Mouse (Mus musculus): ENCODE data around the gene Col6a6.
A peak's percentile ranks its signal among the peaks of the same experiment; 100 is the strongest.
"Not testable (repeated sequence)": the region's sequence is repeated elsewhere in the genome, so short reads cannot be mapped to it uniquely, and the experiment has no call there.

Col6a6 gene

DNA sequence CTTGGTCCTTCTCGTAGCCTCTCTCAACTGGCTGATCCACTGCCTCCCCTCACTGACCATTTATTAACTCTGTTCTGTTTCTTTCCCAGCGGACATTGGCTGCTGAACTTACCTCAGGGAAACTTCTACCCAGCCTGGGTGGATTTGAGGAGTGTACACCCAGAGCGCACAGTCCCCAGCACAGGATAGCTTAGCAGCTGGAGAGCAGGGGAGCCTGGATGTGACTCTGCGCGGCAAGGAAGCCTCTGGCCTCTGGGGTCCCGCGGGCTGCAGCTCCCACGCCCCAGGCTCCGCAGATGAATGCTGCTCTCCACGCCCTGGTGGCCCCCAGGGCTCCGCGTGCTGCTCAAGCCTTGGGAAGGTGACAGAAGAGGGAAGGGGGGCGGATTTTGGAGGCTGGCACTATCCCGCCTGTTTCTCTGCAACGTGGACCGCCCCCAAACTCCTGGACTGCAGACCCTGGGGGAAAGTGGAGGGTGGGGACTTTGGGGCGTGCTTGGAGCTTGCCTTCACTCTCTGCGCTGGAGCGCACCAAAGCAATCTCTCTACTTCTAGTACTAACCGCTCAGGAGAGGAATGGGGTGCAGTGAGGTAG, at the start of gene Col6a6:
Col6a6 (minus strand) TSS at position 370 of the 595 bp plus-strand sequence.
- no peak for DNase-seq (ENCODE audit: low read depth)

DNA sequence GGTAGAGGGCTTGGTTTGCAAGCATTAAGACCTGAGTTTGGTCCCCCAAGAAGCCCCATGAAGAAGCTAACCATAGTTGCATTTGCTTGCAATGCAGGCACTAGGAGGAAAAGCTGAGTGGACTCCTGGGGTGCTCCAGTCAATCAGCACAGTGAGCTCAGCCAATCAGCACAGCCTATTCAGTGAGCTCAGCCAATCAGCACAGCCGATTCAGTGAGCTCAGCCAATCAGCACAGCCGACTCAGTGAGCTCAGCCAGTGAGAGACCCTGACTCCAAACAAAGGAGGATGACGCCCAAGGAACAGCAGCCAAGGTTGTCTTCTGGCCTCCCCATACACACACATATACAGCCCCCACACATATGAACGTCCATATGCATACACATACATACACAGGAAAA, 48.2 kb upstream of the Col6a6 start:
- DNase-seq (ENCODE audit: low read depth) = no peak

DNA sequence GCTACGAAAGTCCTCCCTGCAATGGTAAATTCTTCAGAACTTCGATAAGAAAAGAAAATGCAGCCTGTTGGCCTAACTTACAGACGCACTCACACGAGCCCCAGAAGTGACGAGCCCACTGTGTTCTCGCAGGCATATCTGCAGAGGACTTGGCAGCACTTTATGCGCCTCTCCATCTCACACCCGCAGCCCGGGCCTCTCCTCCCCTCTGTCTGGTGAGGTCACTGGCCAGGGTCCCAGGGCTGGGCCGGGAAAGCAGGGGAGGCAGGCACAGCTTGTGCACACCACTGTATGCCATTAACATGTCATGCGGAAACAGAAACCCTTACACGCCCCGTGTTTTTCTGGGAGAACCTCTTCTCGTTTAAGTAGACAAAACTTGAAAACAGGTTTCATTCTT, 43.7 kb upstream of the Col6a6 start:
- no peak for DNase-seq (ENCODE audit: low read depth)

DNA sequence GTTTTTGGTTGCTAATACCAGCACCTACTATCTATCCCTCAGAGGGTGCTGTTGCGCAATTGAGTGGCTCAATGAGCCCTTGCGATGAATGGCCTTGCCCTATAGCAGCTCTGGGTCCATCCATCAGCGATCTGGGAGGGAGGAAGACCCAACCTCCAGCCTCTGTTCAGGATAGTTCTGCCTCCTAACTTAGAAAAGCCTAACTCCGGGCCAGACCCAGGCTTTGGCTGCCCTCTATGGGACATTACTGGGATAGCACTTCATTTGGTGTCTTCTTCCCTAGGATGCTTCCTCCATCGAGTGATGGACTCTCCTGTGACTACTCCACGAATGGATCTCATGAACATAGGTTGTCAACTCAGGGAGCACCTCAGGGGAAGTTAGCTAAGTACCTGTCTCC, 29.8 kb upstream of the Col6a6 start:
- peak; percentile 2 for DNase-seq (ENCODE audit: low read depth)

DNA sequence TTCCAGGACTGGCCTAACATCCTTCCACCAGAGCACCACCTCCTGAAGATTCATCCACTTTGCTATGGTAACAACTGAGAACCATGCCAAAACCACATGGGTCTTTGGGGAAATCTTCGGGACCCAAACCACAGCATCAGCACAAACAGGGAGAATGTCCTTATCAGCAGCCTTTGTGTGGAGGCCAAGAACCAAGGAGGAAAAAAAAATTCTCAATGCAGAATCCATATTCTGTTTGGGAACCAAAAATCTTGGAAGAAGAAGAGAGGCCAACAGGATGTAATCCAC, 24.8 kb upstream of the Col6a6 start:
- DNase-seq (ENCODE audit: low read depth) = no peak

DNA sequence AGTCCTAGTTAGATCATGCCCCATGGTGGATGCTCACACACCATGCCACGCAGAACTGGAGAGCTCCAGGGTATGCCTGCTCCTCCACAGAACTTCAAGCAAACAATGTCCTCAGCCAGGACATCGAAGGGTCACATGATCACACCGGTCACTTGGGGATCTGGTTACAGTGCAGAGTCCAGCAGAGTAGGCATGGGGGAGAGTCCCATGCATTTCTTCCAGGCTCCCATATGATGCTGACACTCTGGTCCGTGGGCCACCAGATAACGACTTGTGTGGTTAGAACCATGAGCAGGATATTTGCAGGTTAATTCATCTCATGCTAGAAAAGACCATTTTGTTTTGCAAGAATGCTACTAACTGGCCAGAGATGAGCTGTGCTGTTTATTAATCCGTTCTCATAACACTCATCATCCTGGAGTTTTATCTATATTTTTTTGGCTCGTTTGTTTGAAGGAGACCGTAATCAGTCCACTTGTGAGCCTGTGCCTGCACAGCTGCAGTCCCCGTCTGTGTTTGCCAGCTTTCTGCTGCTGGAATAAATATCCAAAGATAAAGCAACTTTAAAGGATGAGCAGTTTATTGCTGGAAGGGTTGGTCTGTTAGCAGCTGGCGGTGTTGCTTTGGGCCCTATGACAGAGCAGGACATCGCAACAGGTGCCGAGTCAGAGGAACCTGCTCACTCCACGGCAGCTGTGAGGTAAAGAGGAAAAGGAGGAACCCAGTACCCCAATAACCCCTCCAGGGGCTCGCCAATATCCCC, 24.2 kb upstream of the Col6a6 start:
- DNase-seq (ENCODE audit: low read depth) = no peak

DNA sequence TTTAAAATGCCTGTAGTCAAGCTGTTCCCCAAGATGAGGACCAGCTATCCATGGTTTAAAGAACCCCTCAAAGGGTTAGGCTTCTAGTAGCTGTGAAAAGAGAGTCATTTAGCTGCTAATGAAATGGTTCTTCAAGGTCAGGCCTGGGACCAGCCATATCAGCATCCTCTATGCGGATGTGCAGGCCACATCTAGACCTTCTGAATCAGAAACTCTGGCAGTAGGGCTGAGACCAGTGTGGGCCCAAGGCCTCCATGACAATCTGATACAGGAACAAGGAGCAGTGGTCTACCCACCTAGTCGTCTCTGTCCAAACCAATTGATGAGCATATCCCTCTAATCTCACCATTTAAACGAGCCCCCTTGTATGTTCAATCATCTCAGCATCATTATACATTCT, 23.1 kb upstream of the Col6a6 start:
- no peak for DNase-seq (ENCODE audit: low read depth)

DNA sequence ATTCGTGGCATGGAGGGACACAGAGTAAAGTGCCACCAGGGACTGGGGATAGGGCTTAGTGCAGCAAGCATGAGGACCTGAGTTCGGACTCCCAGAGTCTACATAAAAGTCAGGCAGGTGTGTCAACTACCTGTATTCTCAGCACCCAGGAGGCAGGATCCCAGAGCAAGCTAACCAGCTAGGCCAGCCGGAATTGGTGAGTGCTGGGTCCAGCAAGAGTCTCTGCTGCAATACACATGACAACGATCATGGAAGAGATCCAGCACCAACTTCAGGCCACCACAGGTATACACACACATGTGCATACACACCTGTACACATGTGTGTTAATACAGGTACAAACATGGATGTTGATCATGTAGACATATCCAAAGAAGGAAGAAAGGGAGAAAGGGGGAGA, 20.4 kb upstream of the Col6a6 start:
- DNase-seq (ENCODE audit: low read depth) = no peak

DNA sequence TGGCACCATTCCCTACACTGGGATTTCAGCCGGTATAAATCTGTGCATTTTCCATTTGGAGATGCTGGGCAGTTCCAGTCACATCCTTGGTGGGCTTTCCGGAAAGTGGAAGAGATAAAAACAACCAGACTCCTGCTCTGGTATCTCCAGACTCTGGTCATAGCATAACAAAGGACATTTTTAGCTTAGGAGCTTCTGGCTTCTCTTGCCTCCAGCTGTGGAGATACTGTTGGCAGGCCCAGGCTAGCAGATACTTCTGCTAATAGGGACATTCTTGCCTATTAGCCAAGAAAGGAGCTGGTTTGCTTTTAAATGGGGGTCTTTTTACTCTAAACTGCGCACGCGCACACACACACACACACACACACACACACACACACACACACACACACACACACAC, 19.3 kb upstream of the Col6a6 start:
- DNase-seq (ENCODE audit: low read depth) = no peak

DNA sequence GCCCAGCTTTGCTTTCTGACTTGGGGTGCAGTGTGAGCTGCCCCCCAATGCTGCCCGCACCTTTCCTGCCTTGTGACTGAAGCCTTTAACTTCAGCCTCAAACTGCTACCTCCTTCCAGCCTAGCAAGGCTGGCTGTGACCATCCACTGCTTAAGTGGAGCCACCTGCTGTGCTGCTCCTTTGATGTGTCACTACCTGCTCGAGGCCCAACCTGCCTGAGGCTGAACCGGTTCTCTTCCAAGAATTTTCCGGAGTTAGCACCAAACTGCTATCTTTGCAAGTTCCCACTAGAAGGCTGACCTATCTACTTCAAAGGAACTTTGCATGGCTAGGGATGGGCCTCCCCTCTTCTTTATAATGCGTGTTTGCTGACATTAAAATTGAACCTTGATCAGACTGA, 13.4 kb upstream of the Col6a6 start:
- not testable (repeated sequence) for DNase-seq (ENCODE audit: low read depth)

DNA sequence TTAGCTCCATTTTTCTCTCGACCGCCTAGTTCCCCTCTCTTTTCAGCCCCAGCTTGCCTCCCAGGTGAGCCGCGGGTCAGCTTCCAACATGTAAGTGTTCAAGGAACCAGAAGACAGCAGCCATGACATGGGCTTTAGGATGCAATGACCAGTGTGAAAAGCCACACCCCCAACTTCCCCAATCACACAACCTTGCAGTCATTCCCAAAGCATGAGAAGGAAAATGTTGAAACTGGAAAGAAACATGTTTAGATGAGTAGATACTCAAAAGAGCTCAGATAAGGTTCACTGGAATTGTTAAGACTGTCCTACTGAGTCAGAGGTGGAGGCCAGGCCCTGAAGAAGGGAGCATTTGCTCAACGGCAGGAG, 11.2 kb upstream of the Col6a6 start:
- no peak for DNase-seq (ENCODE audit: low read depth)

DNA sequence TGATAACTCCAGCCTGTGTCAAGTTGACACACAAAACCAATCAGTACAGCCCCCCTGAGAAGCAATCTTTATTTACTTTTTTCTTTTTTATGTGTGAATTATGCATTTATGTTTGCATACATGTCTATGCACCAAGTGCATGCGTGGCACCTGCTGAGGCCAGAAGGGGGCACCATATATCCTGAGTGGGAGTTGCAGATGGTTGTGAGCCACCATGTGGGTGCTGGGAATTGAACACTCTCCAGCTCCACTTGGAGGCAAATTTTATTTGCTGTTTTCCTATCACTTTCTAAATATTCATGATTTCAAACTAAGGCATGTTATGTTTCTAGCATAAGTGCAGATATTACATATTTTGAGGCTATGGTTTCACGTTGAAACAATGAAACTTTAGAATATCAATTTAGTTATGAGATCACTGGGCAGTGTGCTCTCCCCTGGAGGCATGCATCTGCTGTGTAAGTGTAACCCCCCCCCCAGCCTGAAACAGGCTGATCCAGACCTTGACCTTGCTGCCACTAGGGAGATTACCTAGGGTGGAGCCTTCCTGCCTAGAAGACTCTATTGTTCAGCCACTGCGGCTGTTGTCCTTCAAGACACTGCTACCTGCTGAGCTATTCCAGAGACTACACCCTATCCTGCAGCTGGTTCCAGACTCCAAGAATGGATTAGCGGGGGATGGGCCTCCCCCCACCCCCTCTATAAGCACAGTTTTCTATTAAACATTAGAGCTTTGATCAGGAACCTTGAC, 10.6 kb upstream of the Col6a6 start:
- no peak for DNase-seq (ENCODE audit: low read depth)

DNA sequence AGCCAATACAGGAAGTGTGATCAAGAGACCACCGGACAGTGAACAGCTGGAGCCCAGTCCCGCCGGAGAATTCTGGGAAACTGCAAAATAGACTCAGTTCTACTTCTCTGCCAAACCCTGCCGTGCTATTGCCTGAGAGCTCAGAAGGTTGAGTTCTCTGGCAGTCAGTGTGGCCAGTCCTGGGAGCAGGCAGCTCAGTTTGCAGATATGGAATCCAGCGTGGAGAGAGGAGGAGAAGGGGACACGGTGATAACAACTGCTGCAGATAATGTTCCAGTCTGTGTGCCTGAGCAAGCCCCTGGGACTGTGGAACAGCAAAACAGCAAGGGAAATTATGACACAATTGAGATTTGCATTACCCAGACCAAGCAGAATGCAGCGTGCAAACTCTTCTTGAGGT, 7.6 kb upstream of the Col6a6 start:
- no peak for DNase-seq (ENCODE audit: low read depth)

DNA sequence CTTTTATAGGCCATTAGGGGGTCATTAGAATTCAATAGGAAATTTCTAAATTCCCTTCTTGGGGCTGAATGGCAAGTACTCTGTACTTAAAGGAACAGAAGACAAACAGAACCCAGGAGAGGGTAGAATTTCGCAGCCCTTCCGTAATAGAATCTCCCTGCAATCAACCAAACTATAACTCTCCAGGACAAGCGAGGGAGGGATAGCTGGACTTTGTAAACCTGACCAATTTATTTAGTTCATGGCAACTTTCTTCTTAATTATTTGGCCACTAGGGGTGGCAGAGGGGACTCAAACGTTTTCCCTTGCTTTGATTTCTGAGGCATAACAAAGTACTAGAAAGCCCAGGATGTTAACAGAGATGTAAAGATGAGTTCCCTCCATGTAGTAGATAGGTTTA, 6.8 kb upstream of the Col6a6 start:
- no peak for DNase-seq (ENCODE audit: low read depth)

DNA sequence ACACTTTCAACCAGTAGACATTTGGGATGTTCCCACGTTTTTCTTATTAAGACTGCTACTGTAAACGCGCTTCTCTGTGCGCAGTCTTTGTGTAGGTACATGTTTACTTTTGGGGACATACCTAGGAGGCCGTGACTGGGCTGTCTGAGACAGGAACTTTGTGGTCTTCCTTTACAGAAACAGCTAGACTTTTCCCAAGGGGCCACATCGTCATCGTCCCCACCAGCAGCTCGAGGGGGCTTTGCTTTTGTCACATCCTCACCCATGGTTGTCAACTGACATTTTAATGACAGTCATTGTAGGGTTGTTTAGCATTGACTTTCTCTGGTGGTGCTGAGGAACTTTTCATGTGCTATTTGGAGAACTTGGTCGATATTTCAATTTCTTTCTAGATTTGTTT, 3.3 kb upstream of the Col6a6 start:
- DNase-seq (ENCODE audit: low read depth) = no peak

DNA sequence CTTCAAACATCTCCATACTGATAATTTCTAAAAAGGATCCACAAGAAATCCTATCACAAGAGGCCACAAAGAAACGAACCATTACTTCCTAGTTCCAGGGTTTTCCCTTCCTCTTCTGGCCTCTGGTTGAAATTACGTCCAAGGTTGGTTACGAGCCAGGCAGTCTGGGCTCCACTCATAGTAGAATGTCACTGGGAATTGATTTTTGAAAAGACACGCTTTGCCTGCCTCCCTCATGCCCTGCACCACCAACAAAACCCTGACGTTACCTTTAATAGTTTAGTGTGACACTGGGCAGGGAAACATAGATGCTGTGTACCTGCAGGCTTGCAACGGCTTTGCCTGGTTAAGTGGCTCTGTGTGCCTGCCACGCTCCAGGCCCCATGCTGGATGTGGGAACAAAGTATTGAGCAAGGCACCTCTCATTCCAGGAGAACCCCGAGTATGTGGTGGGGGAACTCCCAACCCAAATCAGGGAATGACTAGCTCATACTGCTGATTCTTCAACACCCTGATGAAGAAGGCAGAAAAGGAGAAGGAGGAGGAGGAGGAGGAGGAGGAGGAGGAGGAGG, 798 bp downstream of the Col6a6 start:
- DNase-seq (ENCODE audit: low read depth) = no peak

DNA sequence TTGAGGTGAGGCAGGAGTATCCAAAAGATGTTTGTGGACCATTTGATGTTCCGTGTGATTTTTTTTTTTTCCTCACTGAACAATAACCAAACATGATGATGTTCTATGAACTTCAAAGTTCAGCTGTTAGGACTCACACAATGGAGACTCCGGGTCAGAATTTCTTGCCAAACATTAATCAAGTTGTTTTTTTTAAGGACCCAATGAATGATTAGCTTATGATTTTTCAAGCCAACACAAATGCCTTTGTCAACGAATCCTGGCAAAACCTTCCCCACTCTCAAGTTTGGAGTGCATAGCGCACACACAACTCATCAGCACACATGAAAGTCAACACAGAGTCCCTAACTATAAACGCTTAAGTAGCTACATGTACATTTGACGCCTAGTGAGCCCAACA, 7.2 kb downstream of the Col6a6 start:
- no peak for DNase-seq (ENCODE audit: low read depth)

DNA sequence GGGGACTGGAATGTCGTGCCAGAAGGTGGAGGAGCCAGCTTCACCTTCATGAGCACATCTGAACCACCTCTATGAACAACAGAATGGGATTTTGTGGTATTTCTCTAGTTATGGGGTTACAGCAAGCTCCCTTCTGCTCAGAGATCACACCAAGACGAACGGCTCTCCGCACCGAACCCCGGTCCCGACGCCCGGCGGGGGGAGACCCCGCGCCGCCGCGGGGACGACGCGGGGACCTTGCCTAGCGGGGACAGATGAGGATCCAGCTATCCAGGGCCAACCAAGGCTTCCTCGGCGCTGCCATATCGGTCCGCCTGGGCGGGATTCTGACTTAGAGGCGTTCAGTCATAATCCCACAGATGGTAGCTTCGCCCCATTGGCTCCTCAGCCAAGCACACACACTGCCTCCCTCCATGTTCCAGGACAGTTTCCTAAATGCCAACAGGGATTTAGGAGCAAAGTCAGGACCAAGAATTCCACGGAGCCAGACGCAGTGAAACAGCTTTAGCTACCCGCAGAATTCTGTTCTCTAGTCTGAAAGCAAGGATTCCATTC, 8.7 kb downstream of the Col6a6 start:
- DNase-seq (ENCODE audit: low read depth) = no peak

DNA sequence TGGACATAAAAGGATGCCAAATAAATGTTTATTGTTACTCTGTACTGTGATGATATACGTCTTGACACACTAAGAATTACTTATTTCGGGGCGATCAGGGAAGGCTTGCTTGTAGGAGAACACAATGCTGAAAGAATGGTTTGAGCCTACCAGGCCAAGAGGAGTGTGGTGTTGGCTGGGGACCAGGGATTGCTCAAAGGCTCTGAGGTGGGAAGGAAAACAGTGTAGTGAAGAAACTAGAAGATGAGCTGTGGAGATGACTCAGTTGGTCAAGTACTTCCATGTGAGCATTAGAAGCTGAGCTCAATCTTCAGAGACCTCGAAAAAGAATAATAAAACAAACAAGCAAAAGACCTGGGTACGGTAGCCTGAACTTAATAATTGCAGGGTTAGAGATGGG, 13.5 kb downstream of the Col6a6 start:
- DNase-seq (ENCODE audit: low read depth) = no peak

DNA sequence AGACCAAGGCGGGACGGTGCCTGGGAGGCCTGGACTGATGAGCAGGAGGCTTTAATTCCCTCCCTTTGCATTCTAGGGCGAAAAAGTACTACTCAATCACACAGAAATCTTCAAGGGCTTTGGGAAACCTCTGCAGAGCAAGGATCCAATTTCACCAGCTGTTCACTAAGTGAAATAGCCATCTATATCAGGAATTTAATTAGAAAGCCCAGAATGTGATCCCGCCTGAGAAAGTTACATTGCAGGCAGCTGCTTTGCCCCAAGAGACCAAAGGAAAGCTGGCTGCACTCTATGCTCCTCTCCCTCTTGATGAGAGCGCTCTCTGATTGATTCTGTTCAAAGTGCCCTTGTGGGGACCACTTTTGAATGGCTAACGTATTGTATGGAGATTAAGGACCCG, 16.5 kb downstream of the Col6a6 start:
- no peak for DNase-seq (ENCODE audit: low read depth)

DNA sequence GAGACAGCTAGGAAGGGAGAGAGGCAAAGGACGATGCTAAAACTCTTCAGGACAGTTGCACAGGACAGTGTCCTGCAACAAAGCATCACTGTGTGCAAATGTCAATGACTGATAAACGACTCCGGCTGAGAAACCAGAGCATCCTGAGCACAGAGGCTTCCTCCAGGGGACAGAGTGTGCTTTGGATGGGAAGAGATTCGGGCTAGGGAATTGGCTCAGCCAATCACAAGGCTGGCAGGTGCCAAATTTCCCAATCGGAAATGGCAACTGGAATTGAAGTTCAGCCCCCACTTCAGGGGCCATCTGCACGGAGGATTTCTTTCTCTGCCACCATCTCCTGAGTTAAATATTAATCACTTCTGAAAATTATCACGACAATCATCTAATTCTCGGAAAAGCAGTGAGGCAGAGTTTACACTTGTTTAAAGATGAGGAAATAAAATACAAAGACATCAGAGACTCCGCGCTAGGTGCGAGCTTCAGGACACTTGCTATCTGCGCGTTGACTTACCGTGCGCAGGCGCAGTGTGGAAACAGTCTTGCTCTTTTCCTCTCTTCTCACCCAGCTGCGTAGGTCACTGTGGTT, 18.9 kb downstream of the Col6a6 start:
- no peak for DNase-seq (ENCODE audit: low read depth)

DNA sequence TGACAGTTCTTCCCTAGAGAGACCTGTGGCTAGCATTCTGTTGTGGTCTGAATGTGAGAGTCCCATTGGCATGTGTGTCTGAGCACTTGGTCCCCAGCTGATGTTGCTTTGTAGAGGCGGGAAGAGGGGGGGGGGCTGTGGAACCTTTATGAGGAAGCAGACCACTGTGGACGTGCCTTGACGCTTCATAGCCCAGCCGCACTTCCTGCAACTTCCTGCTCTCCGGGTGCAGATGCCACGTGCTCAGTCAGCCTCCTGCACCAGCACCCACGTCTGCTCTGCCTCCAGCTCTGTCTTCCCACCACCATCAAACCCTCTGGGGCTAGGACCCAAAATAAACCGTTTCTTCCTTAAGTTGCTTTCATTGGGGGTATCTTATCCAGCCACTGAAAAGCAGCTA, 24.5 kb downstream of the Col6a6 start:
- no peak for DNase-seq (ENCODE audit: low read depth)

DNA sequence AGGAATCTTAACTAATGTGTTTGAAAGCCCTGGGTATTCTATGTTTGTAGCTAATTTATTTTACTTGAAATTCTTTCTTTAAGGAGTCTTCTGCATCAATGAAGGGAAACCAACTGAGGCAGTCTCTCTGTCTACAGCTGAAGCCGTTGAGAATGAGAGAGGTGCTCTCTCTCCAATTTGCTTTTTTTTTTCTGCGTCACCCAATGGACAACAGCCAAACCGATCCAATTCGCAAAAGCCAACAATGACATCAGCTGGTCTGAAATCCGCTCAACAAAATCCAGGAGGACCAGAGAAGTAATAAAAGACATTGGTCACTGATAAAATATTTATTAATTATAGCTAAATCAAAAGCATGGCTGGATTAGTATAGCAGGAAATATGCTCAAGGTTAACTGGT, 26.5 kb downstream of the Col6a6 start:
- no peak for DNase-seq (ENCODE audit: low read depth)
